Mouse (Mus musculus) heart, adult 18-20 months (tissue): ENCODE measurements at regions not wholly inside any gene's neighbourhood (a gene's known extent, or its start where the extent isn't known, plus 50 kb on each side); places are given as distances from the start of the nearest gene placed in this dataset.
A peak's percentile ranks its signal among the peaks of the same experiment; 100 is the strongest.

Source experiments
- DNase-seq, 2 experiments: peaks; one replicate each; pipeline ENCODE4 v3.0.0; 2021 to 2022; ENCODE audit warnings: mixed read lengths in 1 of 2

DNA sequence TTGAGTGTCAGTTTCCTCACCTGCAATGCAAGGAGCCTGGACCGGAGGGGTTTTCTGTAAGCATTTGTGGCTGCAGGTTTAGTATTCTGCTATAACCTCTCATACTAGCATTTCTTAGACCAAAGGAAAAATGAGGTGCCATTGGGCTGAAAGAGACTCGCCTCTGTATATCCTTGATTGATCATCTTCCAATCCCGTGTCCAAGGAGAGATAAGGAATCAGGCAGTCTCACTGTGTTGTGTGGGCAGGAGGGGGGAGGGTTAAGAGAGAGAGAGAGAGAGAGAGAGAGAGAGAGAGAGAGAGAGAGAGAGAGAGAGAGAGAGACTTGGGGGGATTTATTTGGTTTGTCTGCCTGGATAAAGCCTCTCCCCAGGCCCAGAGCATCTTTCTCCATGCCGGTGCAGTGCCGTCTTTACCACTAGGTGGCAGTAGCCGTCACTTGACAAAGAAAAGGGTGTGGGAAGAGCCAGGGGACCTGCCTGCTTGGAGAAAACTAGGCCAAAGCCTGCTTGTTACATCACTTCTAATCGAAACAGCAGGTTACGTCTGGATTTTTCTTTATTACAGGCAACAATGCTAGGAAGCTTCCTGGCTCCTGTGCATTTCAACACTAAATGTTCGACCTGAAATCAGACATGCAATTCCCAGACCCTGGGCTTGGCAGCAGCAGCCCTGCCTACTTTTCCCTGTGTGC, 56.1 kb upstream of the Ces5a start:
- peak; percentile 82 to 90 for DNase-seq

- DNase-seq: no peak
These were observed 56.6 kb upstream of the Ces5a start for GRCm38 (mm10) chr8:93592302-93592651.

DNA sequence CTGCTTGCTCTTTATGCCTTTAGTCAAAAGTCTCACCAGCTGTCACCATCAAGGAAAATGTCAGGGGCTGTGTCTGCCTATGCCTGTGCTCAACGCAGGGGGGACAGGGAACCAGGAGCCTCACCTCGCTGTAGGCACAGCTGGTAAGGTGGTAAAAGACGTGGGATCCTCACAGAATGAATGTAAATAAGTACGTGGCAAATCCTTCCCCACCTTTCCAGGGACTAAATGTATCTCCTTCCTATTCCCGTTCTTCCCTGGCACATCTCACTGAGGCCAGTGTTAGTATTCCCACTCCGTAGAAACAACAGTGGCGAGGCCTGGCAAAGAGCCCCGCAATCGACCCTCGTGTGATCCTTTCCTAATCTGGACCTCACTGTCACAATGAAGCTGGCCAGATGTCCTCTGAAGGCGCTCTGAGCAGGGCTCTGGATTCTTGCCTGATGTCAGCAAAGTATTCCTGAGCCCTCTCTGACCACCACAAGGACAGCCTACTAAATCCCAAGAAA, 63.0 kb upstream of the Ces5a start:
- peak; percentile 55 to 64 for DNase-seq

- peak; percentile 6 to 25 for DNase-seq
These were observed 63.7 kb upstream of the Ces5a start for GRCm38 (mm10) chr8:93599306-93599705.

- peak; percentile 77 to 85 for DNase-seq
These were observed 64.1 kb upstream of the Ces5a start for GRCm38 (mm10) chr8:93599776-93600175.

- peak; percentile 61 to 71 for DNase-seq
These were observed 91.3 kb upstream of the Ces5a start for GRCm38 (mm10) chr8:93626807-93627526.

- peak; percentile 20 to 28 for DNase-seq
These were observed 92.0 kb upstream of the Ces5a start for GRCm38 (mm10) chr8:93627626-93628025.

DNA sequence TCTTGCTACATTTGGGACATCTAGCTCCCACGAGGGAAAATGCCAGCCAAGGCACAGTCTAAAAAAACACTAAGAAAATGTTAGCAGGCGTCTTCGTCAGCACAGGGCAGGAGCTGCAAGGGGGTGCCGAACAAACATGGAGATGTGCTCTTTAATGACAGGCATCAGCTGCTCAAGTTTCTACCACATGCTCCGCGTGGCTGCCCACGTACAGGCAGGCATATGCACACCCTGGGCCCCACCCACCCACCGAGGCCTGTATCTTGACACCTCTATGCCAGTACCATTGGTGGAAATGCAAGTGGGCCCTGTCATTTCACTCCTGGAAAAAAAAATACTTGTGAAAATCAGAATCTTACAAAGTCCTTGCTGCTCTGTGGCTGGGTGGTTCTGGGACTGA, 97.3 kb upstream of the Ces5a start:
- no peak for DNase-seq

GRCm38 (mm10) chr8:93642770-93643169, 107.1 kb upstream of the Ces5a start:
- DNase-seq: no peak

GRCm38 (mm10) chr8:93643471-93644215, 108.0 kb upstream of the Ces5a start:
- DNase-seq: no peak

DNA sequence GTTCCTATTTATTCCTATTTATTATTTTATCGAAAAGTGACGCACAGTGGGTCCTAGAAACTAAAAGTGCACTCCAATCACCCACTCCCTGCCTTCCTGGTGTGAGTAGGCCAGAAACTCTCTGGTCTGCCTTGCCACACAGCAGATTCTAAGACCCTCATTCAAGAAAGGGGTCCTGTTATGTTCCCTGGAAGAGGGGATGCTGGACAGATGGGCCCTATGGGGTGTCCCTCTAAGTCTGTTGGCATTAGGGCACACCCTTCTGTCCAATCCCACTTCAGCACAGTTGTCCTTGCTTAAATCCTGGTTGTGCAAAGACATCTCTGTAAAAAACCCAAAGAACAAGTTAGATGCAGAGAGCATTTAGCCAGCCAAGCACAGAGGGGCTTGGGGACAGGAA, 117.8 kb upstream of the Ces5a start:
- no peak for DNase-seq

DNA sequence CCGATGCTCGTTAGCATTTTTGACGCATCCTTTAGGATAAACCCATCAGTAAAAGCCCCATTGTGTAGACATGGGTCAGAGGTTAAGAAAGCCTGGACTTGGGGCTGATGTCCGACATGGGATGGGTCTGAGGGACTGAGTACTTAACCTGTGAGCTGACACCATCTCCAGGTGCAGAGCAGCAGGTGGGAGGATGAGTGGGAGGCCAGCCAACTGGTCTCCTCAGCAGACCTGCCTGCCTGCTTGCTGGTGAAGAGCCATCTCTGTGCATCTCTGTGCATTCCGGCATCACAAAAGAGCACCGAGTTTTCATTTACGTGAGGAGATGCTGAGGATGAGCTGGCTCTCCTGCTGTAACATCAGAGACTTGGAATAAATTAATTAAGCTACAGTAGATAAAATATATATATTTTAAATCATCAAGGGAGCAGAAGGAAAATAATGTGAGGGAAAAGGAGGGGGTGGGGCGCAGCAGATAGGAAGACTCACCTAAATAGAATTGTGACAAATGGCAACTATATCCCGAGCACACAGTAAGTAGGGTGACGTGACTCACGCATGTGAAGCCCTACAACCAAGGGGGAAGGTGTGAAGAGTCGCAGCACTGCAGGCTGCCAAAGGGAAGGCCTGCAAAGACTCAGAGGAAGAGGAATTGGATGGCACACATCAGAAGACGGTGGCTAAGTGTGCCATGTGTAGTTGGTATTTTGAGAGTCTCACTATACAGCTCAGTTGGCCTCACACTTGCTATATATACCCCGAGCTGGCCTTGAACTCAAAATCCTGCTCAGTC, 118.5 kb upstream of the Ces5a start:
- DNase-seq: no peak

GRCm38 (mm10) chr8:93655752-93656151, 120.1 kb upstream of the Ces5a start:
- no peak for DNase-seq

DNA sequence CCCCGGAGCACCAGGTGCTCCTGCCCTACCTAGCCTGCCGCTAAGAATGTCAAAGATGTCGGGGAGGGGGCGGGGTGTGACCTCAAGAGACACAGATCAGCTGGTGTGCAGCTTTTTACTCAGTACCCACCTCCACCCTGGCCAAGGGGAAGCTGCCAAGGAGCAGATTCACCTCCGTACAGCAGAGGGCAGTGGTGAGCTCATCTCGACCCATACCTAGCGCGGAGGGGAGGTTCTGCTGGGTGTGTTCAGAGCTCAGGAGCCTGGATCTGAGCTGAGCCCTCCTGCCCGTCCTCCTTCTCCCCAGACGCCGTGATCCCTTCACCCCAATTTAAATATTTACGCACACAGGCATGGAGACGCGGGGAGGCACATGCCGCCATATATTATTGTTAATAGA, 126.1 kb upstream of the Ces5a start:
- DNase-seq: peak; percentile 71 to 82

DNA sequence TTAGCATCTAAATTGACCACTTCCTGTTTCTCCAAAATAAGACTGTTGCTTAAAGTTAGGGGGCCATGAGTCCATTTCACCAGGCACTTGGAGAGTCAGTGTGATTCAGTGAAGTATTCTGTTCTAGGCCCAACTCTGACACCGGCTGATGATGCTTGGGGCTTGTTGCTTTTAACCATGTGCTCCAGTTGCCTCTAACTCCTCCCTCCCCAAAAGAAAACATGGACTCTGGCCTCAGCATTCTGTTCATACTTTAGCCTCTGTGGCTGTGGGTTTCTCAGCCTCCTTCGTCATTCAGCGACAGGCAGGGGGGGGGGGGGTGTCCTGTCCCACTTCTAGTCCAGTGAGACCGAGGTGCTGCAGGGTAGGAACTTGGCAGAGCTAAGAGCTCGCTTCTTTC, 126.6 kb upstream of the Ces5a start:
- no peak for DNase-seq

- DNase-seq: peak in 1 of 2 experiments; percentile 5
These were observed 128.2 kb upstream of the Ces5a start for GRCm38 (mm10) chr8:93663851-93664250.

DNA sequence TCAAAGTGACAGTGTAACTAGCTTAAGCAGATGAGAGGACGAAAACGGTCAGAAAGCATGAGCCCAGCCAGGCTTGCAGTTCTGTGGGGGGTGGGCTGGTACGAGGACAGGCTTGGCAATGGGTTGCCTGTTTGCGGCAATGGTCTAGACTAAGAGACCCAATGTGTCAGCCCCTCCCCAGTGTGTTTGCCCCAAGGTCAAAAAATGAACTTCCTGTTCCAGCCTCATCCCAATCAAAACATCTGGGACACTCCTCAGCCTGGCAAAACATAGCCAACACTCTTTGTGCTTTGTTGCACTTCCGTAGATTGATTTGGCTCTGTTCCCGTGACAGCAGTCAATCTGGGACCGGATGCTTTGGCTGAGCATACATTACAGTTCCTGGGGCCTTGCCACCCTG, 132.7 kb upstream of the Ces5a start:
- DNase-seq: peak; percentile 12 to 41

DNA sequence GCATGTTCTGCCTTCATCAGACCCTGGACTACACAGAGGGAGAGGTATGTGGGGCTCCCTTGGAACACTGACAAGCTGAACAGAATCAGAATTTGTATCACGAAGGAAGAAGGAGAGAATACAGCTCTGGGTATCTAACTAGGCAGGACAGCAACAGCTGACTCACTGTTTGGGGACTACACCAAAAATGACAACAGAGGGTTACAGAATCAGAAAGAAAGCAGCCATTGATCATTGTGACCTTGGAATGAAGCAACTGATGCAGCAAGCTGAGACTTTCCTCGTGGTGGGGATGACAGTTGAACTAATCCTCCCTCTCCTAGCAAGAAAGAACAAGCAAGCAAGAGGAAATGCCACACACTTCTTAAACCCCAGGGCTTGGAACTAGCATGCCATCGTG, 135.0 kb upstream of the Gnao1 start:
- DNase-seq: no peak

- no peak for DNase-seq
These were observed 125.9 kb upstream of the Gnao1 start for GRCm38 (mm10) chr8:93683773-93684391.

DNA sequence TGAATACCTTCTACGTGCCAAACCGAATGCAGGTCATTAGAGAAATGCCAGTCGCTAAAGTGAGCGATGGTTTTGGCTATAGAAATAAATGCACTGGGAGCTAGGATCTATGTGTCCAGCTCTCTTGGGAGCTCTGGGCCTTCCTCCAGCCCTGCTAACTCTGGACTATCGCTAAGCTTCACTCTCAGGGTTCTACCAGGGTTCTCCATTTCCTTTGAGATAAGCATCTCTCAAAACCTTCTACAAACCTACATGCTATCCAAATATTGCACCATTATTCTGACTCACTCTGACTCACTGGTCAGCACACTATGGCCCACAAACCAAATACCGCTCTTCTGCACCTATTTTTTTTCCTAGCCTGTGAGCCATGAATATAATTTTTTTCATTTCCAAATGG, 125.4 kb upstream of the Gnao1 start:
- DNase-seq: no peak

GRCm38 (mm10) chr8:93688845-93689244, 120.9 kb upstream of the Gnao1 start:
- no peak for DNase-seq
